Mouse (Mus musculus) layer of hippocampus, postnatal 14 days (tissue): ENCODE measurements around the gene Trappc10. TPM values are rescaled to one million over a fixed set of nuclear protein-coding genes. Genes with fewer than 3 reads are reported as not detected.
A peak's percentile ranks its signal among the peaks of the same experiment; 100 is the strongest.

ENCODE experiments used
- DNase-seq, 2 experiments: peaks; one replicate each; pipeline ENCODE4 v3.0.0; 2021 to 2022; ENCODE audit warnings: low spot score in 2 of 2, mixed read lengths in 1 of 2
- total RNA-seq, 2 experiments: library from RNA; stranded (reverse); gene quantifications; 2 replicates each; pipeline ENCODE4 v1.2.3; 2021

The Trappc10 gene
- total RNA-seq, 2 experiments from 2014 or later: 76.9 to 80.1 TPM

DNA sequence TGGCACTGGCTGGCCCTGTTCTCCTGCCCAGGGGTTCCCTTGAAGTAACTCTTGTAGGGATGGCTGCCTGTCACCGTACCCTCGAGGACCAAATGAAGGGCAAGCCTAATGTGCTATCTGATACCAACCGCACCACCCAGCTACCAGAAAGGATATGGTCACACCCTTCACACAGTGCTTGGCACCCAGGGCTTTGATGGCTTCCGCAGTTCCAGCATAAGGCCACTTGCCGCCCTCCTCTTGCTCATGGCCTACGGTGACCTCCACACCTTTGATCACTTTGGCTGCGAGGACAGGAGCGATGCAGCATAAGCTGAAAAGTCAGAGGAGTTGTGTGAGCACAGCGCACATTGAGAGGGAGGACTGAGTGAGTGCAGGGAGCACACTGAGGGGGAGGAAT, 81.2 kb downstream of the Trappc10 start:
- no peak for DNase-seq

DNA sequence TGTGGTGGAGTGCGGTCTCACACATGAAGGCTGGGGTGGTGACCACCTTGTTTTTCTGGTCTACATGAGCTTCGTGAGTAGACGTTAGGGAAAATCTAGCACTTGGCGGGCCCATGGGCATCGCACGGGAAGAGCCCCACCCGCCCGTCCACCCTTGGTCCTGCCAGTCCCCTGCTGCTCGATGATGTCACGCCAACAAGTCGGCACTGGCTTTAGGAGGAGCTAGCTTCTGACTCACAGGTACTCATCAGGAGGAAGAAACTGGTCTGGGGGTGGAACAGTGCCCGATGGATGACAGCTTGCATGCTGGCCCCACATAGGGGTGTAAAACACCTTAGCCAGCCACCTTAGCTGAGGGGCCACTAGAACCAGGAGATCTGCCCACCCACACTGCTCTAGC, 81.8 kb downstream of the Trappc10 start:
- DNase-seq: no peak

GRCm38 (mm10) chr10:78161096-78161495, 83.3 kb downstream of the Trappc10 start:
- no peak for DNase-seq

- DNase-seq: no peak
Measured at GRCm38 (mm10) chr10:78160369-78161095, 83.9 kb downstream of the Trappc10 start.

- peak; percentile 85 to 88 for DNase-seq
Measured at GRCm38 (mm10) chr10:78159906-78160305, 84.5 kb downstream of the Trappc10 start.

- peak in 1 of 2 experiments; percentile 31 for DNase-seq
Measured at GRCm38 (mm10) chr10:78159252-78159878, 85.1 kb downstream of the Trappc10 start.

- no peak for DNase-seq
Measured at GRCm38 (mm10) chr10:78158041-78158440, 86.4 kb downstream of the Trappc10 start.

GRCm38 (mm10) chr10:78156926-78157325, 87.5 kb downstream of the Trappc10 start:
- DNase-seq: no peak

DNA sequence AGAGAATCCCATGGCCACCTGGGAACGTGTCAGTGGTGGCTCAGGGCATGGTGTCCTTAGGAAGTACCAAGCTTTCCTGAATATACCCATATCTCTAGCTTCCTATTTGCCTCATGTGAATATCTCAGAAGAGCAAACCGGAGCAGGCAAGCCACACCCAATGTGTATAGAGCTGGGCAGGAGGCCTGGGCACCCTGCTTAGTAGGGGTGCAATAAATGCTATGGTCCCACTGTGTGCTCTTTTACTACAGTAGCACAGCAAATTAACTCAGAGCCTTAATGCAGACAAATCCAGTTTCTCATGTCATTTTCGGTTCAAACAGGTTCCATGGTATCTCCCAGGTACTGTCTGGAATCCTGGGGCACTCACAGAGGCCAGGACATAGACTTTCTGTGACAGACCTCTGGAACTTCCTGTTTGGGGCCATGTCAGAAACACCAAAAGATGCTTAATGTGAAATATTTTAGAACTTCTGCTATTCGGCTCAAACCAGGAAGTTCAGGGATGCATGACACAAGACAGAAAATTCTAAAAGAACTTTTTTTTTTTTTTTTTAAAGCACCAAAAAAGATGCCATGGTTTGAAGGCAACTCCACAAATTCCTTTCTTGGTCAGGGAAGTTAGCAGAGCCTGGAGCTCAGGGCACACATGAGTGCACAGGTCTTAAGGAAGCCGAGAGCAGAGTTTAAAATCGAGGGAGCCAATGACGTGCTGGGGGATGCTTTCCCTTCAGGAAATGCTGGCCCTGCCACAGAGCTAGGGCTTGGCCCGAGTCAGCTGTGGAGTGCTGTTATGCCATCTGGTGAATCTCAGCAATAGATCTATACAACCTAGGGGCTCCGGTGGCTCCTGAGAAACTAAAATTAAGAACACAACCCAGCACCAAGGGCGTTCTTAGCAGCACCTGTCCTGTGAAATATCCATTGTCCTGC, 95.3 kb downstream of the Trappc10 start:
- DNase-seq: no peak

DNA sequence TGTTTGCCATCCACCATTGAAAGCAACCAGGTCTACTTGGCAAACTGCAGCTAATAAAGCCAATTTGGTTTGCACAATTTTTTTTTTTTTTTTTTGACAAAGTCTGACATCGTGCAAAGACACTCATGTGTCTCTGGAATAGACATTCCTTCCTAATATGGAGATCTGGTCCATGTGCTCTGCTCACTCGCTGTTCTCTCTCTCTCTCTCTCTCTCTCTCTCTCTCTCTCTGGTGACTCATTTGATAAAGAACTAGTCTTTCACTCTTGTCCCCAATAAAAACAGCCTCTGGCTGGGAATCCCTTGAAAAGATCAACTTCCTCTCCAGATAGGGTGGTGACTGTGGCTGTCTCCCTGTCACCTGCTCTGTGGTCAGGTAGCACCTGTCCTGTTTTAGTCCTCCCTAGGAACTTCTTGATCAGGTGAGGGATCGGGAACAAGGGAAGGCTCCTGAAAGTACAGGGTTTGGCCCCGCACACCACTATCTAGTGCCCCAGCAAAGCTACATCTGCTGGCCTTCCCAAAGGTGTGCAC, 96.5 kb downstream of the Trappc10 start:
- DNase-seq: no peak

- no peak for DNase-seq
Measured at GRCm38 (mm10) chr10:78143727-78144505, 100.5 kb downstream of the Trappc10 start.

GRCm38 (mm10) chr10:78140843-78141242, 103.6 kb downstream of the Trappc10 start:
- no peak for DNase-seq

DNA sequence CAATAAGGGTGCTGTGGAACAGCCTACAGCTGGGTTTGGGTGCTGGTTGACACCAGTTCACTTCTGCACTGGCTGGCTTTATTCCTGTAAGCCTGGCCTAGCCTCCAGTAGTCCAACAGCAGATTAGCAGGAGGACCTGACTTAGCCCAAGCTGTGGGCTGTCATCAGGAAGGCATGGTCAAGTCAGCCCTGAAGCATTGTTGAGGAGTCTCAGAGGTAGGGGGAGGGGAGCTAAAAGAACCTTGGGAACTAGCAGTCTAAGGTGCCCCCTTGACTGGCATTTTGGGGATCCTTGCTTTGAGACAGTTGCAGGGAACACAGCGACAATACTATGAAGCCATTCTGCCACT, 104.2 kb downstream of the Trappc10 start:
- no peak for DNase-seq

- no peak for DNase-seq
Measured at GRCm38 (mm10) chr10:78139572-78140250, 104.7 kb downstream of the Trappc10 start.

GRCm38 (mm10) chr10:78138812-78139523, 105.5 kb downstream of the Trappc10 start:
- DNase-seq: peak in 1 of 2 experiments; percentile 16

DNA sequence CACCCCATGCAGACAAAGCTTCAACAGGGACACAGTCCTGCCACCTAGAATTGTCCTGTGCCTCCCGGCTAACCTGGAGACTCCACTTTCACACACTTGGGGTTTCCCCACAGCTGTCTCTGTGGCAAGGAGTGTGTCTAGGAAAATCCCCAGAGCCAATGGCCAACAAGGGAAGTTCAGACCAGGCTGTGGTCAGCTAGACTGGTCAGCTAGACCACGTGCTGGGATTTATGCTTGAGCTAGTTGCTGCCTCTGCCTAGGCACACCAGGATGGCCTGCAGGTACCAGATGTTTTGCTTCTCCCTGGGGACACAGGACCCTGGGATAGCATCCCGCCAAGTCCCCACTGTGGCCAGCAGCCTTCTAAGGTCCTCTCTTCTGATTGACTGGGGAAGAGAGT, 107.2 kb downstream of the Trappc10 start:
- DNase-seq: no peak
